Mouse (Mus musculus): ENCODE results near the gene Fcgrt. TPM values are rescaled to one million over a fixed set of nuclear protein-coding genes. Genes with fewer than 3 reads are reported as not detected.
"Not testable (repeated sequence)": the region's sequence is repeated elsewhere in the genome, so short reads cannot be mapped to it uniquely, and the experiment has no call there.

The Fcgrt gene
- polyA plus RNA-seq, 1 experiment, result 150 TPM

DNA sequence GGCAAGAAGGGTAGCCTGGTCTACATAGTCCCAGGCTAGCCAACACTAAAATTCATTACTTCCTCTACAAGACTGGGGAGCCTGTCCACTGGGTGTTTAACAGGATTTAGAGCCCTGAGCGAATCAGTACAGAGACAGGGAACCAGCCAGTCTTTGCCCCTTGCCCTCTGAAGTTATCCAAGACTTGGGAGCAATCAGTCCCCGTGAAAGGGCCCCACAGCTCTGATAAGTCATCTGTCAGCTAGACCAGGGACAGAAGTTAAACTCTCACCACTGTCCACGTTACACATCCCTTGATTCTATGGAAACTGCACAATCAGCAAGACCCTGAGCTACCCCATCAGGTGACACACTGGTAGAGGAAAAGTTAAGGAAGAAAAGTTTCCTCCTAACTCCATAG lies 8.9 kb upstream of the Fcgrt start:
- H3K27ac ChIP-seq (ENCODE audit: insufficient read depth, low read depth, low read length), result no peak overlapping the region
- TF ChIP-seq POLR2A (IDR thresholded peaks at IDR 0.05; ENCODE audit: borderline replicate concordance, low read depth, low read length) (no peak), CTCF (IDR thresholded peaks at IDR 0.05; ENCODE audit: low read depth, low read length) (no peak)

DNA sequence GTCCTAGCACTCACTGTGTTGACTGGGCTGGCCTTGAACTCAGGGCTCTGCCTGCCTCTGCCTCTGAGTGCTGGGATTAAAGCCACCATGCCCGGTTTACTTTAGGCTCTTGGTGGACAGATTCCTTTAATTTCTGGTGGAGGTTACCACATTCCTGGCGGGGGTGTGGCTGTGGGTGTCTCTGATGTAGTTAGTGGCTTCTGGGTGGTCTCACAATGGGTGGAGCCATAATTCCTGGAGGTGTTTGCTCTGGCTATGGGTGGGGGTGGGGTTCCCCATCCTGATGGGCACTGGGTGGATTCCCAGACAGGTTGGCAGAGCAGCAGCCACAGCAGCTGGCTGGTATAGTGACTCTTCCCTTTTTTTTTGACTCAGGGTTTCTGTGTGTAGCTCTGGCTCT lies 8.3 kb upstream of the Fcgrt start:
- no peak overlapping the region for H3K27ac ChIP-seq (ENCODE audit: insufficient read depth, low read depth, low read length)
- TF ChIP-seq POLR2A (IDR thresholded peaks at IDR 0.05; ENCODE audit: borderline replicate concordance, low read depth, low read length) (no peak), CTCF (IDR thresholded peaks at IDR 0.05; ENCODE audit: low read depth, low read length) (no peak)
- H3K4me3 ChIP-seq (ENCODE audit: insufficient read depth, low read length), result no peak overlapping the region
- H3K4me1 ChIP-seq (ENCODE audit: control insufficient read depth, insufficient read depth, low read length), result no peaks in the 10 kb centered on the region; the same call in 1 of the 2 replicates

More for the DNA sequence above, 8.9 kb upstream of the Fcgrt start:
- H3K4me3 ChIP-seq (ENCODE audit: insufficient read depth, low read length), result no peak overlapping the region
- no peaks in the 10 kb centered on the region for H3K4me1 ChIP-seq (ENCODE audit: control insufficient read depth, insufficient read depth, low read length)

DNA sequence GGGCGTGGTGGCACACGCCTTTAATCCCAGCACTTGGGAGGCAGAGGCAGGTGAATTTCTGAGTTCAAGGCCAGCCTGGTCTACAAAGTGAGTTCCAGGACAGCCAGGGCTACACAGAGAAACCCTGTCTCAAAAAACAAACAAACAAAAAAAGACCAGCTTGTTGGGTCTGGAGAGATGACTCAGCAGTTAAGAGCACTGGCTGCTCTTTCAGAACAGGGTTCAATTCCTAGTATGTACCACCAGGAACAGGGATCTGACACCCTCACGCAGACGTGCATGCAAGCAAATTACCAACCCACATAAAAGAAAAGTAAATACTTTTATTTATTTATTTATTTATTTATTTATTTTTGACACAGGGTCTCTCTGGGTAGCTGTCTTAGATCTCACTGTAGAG lies 6.4 kb upstream of the Fcgrt start:
- not testable (repeated sequence) for H3K4me3 ChIP-seq (ENCODE audit: insufficient read depth, low read length); H3K27ac ChIP-seq (ENCODE audit: insufficient read depth, low read depth, low read length); H3K4me1 ChIP-seq (ENCODE audit: control insufficient read depth, insufficient read depth, low read length)

DNA sequence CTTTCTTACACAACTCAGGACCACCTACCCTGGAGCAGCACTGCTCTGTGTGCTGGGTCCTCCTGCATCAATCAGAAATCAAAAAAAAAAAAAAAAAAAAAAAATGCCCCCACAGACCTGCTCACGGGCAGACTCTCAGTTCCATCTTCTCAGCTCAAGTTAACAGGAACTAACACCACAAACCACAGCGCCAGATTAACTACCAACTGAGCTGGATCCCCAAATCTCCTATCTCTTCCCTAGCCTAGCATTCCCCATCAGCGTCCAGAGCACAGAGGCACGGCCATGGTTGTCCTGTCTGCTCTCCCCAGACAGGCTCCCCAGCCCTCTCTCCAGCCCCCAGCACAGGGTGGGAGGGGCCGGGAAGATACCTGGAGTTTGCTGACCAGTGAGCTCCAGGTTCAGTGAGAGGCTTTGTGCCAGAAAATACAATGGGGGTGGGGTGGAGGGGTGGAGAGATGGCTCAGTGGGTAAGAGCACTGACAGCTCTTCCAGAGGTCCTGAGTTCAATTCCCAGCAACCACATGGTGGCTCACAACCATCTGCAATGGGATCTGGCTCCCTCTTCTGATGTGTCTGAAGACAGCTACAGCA lies 3.5 kb upstream of the Fcgrt start:
- TF ChIP-seq CTCF (IDR thresholded peaks at IDR 0.05; ENCODE audit: low read depth, low read length), result no peak
- no peak for TF ChIP-seq POLR2A (IDR thresholded peaks at IDR 0.05; ENCODE audit: borderline replicate concordance, low read depth, low read length)
- H3K4me1 ChIP-seq (ENCODE audit: control insufficient read depth, insufficient read depth, low read length), result peaks cover 12% of the 10 kb centered on the region
- no peak overlapping the region for H3K27ac ChIP-seq (ENCODE audit: insufficient read depth, low read depth, low read length)
- no peak overlapping the region for H3K4me3 ChIP-seq (ENCODE audit: insufficient read depth, low read length)

DNA sequence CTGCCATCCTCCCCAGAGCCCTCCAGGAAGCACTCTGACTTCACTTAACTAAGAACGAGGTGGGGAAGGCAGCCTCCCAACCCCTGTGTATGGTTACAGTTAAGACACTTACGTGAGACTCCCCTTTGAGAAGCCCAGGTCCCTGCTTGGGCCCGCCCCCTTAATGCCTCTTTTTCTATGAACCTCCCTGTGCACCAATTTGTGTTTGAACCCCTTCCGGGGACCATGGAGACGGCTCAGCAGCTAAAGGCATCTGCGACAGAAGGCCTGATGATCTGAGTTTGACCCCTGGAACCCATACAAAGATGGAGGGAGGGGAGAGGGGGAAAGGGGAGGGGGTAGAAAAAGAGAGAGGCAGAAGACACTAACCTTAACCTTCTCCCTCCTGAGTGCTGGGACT lies 2.8 kb upstream of the Fcgrt start:
- Histone ChIP-seq H3K4me3 (ENCODE audit: insufficient read depth, low read length) (no peak overlapping the region), H3K27ac (ENCODE audit: insufficient read depth, low read depth, low read length) (no peak overlapping the region), H3K4me1 (ENCODE audit: control insufficient read depth, insufficient read depth, low read length) (peaks cover 12% of the 10 kb centered on the region)
- TF ChIP-seq CTCF (IDR thresholded peaks at IDR 0.05; ENCODE audit: low read depth, low read length), result no peak
- TF ChIP-seq POLR2A (IDR thresholded peaks at IDR 0.05; ENCODE audit: borderline replicate concordance, low read depth, low read length), result no peak

DNA sequence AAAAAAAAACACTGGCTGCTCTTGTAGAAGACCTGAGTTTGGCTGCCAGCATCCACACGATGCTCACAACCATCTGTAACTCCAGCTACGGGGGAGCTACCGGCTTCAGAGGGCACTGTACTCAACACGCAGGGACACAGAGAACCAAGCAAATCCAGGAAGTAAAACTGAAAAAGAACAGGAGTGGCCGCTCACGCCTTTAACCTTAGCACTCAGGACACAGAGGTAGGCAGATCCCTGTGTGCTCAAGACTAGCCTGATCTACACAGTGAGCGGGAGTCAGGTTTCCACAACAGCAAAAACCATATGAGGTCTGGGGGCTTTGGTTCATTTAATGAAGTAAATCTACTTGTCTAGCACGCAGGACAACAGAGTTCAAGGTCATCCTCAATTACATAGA lies 1.8 kb upstream of the Fcgrt start:
- TF ChIP-seq CTCF (IDR thresholded peaks at IDR 0.05; ENCODE audit: low read depth, low read length), result no peak
- no peak for TF ChIP-seq POLR2A (IDR thresholded peaks at IDR 0.05; ENCODE audit: borderline replicate concordance, low read depth, low read length)
- no peak overlapping the region for H3K27ac ChIP-seq (ENCODE audit: insufficient read depth, low read depth, low read length)
- H3K4me3 ChIP-seq (ENCODE audit: insufficient read depth, low read length), result no peak overlapping the region
- peaks cover 12% of the 10 kb centered on the region for H3K4me1 ChIP-seq (ENCODE audit: control insufficient read depth, insufficient read depth, low read length)

DNA sequence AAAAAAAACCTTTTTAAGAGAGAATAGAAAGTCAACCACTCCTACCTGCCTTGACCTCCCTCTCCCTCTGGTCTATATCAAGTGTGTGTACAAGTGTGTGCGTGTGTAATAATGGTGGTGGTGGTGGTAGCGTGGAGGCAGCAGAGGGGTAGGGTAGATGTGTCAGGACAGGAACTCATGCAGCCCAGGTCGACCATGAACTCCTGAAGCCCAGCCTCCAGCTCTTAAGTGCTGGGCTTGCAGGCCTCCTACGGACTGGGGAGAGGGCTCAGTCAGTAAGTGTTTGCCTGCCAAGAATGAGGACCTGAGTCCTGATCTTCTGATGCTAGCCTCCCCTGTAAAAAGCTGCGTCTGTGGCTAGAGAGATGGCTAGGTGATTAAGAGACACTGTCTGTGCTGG lies 1.3 kb upstream of the Fcgrt start:
- no peak overlapping the region for H3K4me3 ChIP-seq (ENCODE audit: insufficient read depth, low read length)
- TF ChIP-seq POLR2A (IDR thresholded peaks at IDR 0.05; ENCODE audit: borderline replicate concordance, low read depth, low read length) (no peak), CTCF (IDR thresholded peaks at IDR 0.05; ENCODE audit: low read depth, low read length) (no peak)
- H3K27ac ChIP-seq (ENCODE audit: insufficient read depth, low read depth, low read length), result no peak overlapping the region
- H3K4me1 ChIP-seq (ENCODE audit: control insufficient read depth, insufficient read depth, low read length), result peaks cover 12% of the 10 kb centered on the region

DNA sequence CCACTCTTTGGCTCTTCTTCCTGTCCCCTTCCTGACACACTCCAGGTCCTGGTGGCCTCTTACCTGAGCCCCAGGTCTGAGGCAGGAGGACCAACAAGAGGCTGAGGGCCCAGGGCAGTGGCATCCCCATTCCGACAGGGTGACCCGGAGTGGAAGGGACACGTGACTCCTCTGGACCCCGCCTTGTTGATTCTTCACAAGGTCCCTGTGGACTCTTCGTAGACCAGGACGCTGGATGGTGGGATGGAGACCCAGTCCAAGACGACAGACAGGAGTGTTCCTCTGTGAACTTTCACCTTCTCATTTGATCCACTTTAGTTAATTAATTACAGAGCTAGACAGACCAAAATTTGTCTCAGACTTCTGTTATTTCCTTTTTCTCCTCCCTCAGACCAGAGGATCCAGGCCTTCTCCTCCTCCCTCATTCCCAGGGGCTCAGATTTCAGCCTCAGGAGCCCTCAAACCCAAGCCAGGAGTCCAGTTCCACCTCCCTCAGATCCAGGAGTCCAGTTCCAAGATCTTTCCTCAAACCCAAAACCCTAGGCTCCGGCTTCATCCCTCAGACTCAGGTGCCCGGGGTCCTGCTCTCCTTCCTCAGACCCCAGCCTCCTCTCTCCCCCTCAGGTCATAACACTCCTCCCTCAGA lies 588 bp downstream of the Fcgrt start:
- H3K4me3 ChIP-seq (ENCODE audit: insufficient read depth, low read length), result peak overlapping the region; percentile 53
- peaks cover 18% of the 10 kb centered on the region for H3K4me1 ChIP-seq (ENCODE audit: control insufficient read depth, insufficient read depth, low read length)
- TF ChIP-seq POLR2A (IDR thresholded peaks at IDR 0.05; ENCODE audit: borderline replicate concordance, low read depth, low read length) (no peak), CTCF (IDR thresholded peaks at IDR 0.05; ENCODE audit: low read depth, low read length) (no peak)
- H3K27ac ChIP-seq (ENCODE audit: insufficient read depth, low read depth, low read length), result peak overlapping the region; percentile 63

DNA sequence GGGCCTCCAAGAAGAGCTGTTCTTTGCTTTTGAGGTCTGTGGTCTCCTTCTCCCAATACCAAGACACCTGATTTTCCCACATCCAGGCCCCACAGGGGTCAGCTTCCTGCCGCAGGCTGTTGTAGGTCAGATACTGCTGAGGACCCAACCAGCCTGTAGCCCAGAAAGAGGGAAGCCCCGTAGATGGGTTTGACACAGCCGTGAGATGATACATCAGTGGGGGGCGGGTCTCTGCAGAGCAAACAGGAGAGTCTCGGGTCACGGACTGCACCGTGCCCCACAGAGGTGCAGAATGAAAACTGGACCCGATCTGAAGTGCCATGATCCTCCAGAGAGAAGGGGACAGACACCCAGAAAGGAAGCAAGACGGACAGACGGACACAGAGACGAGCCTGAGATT lies 1.2 kb downstream of the Fcgrt start:
- Histone ChIP-seq H3K27ac (ENCODE audit: insufficient read depth, low read depth, low read length) (no peak overlapping the region), H3K4me1 (ENCODE audit: control insufficient read depth, insufficient read depth, low read length) (peaks cover 23% of the 10 kb centered on the region), H3K4me3 (ENCODE audit: insufficient read depth, low read length) (no peak overlapping the region)
- TF ChIP-seq POLR2A (IDR thresholded peaks at IDR 0.05; ENCODE audit: borderline replicate concordance, low read depth, low read length), result no peak
- no peak for TF ChIP-seq CTCF (IDR thresholded peaks at IDR 0.05; ENCODE audit: low read depth, low read length)

DNA sequence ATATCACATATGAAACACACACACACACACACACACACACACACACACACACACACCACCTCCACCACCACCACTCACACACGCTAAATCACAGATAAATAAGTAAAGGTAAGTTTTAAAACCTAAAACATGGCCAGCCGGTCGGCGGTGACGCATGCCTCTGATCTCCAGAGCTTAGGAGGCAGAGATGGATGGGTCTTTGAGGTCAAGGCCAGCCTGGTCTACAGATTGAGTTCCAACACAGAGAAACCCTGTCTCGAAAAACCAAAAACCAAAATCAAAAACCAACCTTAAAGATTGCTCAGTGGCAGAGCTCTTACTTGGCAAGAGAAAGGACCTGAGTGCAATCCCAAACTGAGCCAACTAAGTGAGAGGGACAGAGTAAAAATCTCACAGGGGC lies 3.6 kb downstream of the Fcgrt start:
- H3K4me3 ChIP-seq (ENCODE audit: insufficient read depth, low read length), result no peak overlapping the region
- H3K27ac ChIP-seq (ENCODE audit: insufficient read depth, low read depth, low read length), result no peak overlapping the region
- H3K4me1 ChIP-seq (ENCODE audit: control insufficient read depth, insufficient read depth, low read length), result peaks cover 44% of the 10 kb centered on the region
- TF ChIP-seq POLR2A (IDR thresholded peaks at IDR 0.05; ENCODE audit: borderline replicate concordance, low read depth, low read length) (no peak), CTCF (IDR thresholded peaks at IDR 0.05; ENCODE audit: low read depth, low read length) (no peak)

Data from bone marrow macrophage, adult 2 months (primary cell).